Mouse (Mus musculus): ENCODE measurements around the gene Wasf2. TPM values are rescaled to one million over a fixed set of nuclear protein-coding genes. Genes with fewer than 3 reads are reported as not detected.

Gene Wasf2
- total RNA-seq, 2 experiments from 2014 or later = 16.7 to 66.5 TPM

DNA sequence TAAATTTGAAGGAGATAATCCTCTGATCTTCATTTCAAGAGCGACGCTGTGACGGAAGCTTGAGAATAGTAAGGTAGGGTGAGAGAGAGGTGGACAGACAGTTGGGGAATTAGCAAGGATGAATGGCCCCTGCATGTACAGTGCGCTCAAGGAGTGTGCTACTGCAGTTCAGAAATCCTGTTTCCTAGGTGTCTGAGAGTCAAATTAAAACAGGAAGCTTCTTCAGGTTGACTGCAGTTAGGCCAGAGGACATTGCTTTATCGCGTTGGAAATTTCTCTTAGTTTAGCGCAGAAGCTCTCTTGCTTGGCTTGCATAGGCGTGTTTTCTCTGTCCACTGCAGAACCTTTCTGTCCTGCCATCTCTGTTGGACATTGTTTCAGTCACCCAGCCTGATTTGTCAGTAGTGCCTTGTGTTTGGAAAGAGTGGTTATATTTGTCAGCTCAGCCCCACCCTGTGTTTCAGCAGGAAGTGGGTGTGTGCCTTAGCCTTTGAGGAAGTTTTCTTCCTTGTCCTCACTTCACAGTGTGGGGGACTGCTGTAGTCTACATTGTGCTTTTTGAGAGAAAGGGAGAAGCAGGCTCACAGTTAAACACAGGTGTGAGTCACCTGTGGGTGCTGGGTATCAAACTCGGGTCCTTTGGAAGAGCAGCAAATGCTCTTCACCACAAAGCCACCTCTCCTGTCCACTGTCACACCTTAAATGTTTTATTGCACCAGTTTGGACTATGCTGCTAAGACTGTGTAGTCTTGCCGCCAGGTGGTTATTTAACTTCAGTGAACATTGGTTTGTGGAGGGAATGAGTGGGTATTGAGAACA, 39.1 kb downstream of the Wasf2 start:
- peak; percentile 64 for ATAC-seq (replicated peaks; ENCODE audit: low FRiP score, low TSS enrichment, poor library complexity, severe bottlenecking)

DNA sequence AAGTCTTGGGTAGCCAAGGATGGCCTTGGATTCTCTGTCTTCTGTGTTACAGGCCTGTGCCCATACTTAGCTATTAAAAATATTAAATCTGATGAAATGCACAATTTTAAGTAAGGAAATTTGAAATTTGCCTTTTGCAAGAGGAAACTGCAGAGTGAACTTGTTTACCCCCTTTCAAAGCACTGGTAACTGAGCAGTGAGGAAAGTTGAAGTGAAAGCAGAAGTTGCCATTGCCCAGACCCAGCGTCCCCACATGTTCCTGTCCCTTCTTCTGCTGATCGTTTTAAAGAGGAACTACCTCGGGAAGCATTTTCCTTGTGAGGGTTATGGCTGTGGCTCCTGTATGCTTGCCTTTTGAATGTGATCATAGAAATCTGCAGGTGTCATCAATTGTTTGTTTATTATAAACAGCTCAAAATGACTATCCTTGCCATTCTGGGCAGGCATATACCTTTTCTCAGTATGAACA, 39.8 kb downstream of the Wasf2 start:
- no peak for ATAC-seq (replicated peaks; ENCODE audit: low FRiP score, low TSS enrichment, poor library complexity, severe bottlenecking)

DNA sequence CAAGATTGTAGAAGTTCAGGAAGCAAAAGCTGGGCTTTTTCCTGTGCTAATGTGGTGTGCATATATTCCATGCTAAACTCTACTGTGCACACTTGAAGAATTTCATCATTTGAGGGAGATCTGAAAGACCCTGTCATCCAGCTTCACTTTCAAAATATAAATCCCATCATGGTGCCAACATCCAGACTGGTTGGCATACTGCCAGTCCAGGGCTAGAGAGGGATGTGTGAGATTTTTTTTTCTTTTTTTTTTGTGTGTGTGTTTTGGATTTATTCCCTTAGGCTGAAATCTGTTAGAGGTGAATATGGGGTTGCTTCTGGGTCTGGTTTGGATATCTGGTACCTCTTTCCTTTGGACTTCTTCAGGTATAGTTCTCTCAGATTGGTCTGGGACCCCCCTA, 40.3 kb downstream of the Wasf2 start:
- ATAC-seq (replicated peaks; ENCODE audit: low FRiP score, low TSS enrichment, poor library complexity, severe bottlenecking) = no peak

DNA sequence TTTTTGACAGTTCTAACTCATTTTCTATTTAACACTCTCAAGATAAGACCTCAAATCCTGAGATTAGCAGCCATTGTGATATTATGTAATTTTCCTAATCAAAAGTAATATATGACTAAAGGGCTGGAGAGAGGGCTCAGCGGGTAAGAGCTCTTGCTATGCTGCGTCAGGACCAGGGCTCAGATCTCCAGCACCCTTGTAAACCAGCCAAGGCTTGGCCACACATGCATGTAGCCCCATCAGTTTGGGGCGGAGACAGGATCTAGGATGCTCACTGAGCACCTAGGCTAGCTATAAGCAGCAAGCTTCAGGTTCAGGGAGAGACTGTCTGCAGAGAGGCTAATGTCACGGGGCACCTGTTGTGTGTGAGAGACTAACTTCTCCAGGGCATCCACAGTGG, 42.1 kb downstream of the Wasf2 start:
- ATAC-seq (replicated peaks; ENCODE audit: low FRiP score, low TSS enrichment, poor library complexity, severe bottlenecking) = no peak

DNA sequence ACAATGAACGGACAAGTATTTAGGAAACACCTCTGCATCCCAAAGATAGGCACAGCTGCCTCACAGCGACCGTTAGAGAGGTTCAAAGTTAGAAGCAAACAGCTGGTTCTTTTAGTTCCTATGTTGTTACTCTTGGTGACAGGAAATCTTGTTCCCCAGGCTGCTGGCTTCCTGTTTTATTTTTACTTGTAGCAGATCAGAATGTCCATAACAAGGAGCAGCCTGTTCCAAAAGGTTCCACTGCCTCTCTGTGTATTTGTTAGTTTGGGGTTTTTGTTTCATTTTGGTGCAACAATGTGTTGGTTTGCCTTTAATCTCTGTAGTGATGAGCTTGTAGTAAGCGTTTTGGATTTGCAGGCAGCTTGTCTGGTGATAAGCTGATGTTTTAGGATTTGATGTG, 44.1 kb downstream of the Wasf2 start:
- no peak for ATAC-seq (replicated peaks; ENCODE audit: low FRiP score, low TSS enrichment, poor library complexity, severe bottlenecking)

DNA sequence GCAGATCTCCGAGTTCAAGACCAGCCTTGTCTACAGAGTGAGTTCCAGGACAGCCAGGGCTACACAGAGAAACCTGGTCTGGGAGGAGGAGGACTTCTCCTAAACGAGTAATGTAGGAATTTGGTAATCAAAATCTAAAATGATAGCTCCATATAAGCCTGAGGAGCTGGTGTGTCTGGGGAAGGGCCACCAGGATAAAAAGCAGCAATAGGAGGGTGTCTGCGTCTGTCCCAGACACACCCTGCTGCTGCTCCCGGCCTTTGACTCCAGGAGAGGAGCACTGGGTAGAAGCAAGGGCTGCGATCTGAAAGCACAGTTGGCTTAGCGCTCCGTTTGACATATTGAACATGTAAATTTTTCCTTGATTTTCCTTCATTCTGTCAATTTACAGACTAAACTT, 45.0 kb downstream of the Wasf2 start:
- ATAC-seq (replicated peaks; ENCODE audit: low FRiP score, low TSS enrichment, poor library complexity, severe bottlenecking) = no peak

DNA sequence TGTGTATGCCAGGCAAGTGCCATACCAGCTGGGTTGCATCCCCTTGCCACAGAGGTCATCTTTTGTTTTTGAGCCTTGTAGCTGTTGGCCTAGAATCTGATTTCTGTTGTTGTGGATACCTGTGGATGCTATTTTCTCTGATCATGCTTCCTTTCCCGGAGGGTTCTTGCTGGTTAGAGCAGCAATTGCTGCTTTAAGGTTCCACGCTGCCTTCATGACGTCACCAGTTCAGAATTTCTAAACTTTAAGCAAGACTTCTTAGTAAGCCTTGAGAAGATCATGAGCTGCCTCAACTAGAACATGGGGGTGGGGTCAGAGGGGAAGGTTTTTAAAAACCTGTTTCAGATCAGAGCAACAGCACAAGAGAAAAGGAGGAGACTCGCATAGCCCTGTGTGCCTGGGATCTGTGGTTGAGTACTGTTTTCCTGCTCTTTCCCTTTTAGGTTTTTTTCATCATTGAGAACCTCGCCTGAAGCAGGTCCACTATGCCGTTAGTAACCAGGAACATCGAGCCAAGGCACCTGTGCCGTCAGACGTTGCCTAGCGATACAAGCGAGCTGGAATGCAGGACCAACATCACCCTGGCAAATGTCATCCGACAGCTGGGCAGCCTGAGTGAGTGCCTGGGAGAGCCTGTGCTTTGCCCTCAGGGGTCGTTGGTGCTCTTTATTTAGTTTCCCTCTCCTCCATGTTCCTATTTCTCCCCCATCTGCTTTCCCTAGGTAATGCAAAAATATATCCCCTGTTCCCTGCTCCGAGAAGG, 45.9 kb downstream of the Wasf2 start:
- ATAC-seq (replicated peaks; ENCODE audit: low FRiP score, low TSS enrichment, poor library complexity, severe bottlenecking) = no peak

DNA sequence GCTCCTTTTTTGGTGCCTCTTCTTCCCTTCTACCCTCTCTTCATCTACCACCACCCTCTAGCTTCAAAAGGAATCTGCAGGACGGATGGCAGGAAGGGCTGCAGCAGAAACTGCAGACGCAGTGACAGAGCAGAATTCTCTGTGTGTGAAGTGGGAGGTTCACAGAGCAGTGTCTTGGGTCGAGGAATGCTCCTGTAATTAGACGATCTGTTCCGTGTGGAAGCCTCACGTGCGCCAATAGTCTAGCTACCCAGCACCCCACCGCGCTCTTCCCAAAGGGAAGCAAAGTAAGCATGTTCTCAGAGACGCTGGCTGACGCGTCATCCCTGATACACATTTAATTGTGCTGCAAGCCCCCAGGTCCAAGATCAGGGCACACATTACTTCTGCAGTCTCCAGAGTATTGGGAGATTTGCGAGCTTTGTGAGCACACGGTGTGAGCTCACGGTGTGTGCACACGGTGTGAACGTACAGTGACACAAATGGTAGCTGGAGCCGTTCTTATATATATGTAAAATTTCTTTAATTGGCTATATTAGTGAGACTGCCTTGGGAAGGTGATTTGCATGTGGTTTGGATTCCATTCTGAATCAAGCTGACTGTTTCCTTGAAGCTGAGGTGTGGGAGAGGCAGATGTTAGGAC, 46.6 kb downstream of the Wasf2 start:
- no peak for ATAC-seq (replicated peaks; ENCODE audit: low FRiP score, low TSS enrichment, poor library complexity, severe bottlenecking)

DNA sequence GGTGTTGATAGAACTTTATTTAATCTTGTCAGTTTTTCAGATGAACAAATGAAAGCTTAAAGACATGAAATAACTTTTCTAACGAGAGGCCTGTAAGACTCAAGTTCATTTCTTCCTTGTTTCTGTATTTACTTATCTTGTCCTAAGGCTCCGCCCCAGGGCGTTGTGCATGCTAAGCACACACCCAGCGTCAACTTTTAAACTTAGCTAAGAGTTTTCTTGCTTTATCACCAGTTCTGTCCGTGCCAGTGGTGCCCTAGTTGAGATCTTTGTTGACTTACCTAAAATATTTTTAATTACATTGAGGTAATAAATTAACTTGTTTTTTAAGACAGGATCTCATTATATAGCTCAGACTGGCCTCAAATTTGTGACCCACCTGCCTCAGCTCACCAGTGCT, 48.0 kb downstream of the Wasf2 start:
- ATAC-seq (replicated peaks; ENCODE audit: low FRiP score, low TSS enrichment, poor library complexity, severe bottlenecking) = peak; percentile 91

DNA sequence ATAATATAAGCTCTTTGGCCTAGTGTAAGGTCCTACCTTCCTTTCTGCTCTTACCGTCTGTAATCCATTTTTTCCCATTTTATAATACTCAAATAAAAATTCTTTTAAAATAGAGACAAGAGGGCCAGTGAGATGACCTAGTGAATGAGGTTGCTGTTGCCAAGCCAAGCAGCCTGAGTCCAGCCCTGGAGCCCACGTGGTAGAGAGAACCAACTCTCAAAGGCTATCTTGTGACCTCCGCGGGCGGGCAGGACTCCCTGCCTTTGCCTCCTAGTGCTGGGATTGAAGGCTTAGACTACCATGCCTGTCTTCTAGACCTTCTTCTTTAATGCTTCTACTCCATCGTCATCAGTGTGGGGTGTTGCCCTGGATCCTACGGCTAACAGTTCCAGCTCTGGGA, 49.0 kb downstream of the Wasf2 start:
- ATAC-seq (replicated peaks; ENCODE audit: low FRiP score, low TSS enrichment, poor library complexity, severe bottlenecking) = no peak

DNA sequence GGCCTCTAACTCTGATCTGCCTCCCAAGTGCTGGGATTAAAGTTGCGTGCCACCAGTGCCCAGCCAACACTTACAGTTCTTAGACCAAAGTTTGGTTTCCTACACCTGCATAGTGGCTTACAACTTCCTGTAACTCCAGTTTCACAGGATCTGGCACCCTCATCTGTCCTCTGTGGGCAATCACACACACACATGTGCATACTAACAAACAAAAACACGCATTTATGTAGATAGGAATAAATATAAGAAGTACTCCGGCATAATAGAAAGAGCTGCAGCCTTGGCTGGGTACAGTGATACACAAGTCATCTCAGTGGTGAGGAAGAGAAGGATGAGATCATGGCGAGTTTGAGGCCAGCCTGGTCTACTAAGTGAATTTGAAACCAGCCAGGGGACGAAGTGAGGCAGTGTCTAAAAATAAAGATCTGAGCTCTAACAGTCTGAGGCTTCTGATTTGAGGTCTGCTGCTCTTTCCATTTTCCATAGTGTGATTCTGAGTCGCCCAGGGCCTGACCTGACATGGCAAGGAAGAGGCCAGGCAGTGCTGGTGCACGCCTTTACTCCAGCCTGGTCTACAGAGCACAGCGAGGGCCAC, 52.2 kb downstream of the Wasf2 start:
- ATAC-seq (replicated peaks; ENCODE audit: low FRiP score, low TSS enrichment, poor library complexity, severe bottlenecking) = no peak

DNA sequence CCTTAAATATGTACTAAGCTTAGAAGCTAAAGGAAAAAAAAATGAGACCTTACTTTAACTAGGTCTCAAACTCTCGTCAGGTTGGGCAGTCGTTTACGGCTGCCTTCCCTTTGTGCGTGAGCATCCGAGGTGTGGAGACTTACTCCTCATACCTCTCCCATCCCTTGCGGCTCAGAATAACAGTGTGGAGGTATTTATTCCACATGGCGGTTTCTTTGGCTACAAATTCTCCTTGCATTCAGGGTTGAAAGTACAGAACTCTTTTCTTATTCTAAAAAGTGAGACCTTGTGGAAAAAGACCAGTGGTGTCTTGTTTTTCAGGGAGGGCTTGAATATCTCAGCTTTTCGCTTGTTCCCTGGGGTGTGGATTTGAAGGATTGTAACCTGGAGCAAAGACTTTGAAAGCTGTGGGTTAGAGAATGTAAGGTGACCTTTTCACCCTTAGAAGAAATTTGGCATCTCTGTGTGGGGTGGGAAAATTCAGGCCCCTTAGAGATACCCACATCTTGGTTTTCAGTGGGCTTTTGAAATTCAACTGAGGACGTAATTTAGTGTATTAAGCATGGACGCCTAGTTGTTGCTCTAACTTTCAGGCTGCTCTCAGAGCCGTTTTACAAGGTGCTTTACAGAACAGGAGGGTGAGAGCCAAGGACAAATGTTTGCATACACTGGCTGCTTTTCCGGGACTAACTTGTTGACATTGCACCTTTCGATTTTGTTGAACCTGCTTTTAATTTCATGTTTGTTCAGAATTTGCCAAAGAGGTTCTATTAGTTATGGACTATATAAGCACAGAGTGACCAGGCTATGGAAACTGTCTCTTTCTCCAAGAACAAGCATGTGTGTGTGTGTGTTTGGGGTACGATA, 54.0 kb downstream of the Wasf2 start:
- no peak for ATAC-seq (replicated peaks; ENCODE audit: low FRiP score, low TSS enrichment, poor library complexity, severe bottlenecking)

DNA sequence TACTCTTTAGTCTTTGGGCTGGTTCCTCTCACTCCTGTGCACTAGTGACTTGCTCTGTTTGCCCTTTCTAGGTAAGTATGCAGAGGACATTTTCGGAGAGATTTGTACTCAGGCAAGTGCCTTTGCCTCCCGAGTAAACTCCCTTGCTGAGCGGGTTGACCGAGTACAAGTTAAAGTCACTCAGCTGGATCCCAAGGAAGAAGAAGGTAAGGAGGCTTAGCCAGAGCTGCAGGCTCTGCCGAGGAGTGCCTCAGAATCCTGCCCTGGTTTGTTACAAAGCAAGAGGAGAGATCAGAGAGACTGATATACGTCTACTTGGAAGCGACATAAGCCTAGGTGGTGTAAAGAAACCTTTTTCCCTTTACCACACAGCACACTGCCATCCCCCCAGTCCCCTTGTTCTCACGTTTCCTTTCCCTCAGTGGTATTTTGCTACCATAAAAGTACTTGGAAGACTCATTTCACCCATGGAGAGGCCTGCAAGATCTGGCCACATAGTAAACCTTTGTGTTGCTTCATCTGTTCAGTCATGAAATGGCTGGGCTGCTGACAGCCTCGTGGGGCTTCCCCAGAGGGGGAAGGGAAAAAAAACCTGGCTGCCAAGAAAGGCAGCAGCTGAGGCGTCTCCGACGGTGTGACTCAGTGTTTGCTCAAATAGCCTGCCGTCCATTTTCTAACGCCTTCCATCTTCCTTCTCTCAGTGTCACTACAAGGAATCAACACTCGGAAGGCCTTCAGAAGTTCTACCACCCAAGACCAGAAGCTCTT, 54.8 kb downstream of the Wasf2 start:
- ATAC-seq (replicated peaks; ENCODE audit: low FRiP score, low TSS enrichment, poor library complexity, severe bottlenecking) = no peak

DNA sequence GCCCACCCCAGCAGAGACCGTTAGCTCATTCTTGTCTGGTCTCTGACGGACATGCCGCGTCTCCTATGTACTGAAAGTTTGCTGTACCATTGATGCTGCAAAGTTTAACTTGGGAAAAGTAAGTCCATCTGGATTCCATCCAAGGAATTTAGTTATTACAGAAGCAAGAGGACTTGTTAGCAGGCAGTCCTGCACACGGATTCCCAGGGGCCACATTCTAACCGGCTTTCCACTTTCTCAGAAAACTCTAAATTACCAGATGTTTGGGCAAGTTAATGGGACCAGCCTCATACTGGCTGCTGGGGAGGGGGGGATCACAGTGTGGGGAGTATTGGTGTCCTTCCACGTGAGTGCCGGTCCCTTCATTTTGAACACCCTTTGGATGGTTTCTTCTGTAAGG, 55.6 kb downstream of the Wasf2 start:
- ATAC-seq (replicated peaks; ENCODE audit: low FRiP score, low TSS enrichment, poor library complexity, severe bottlenecking) = no peak

DNA sequence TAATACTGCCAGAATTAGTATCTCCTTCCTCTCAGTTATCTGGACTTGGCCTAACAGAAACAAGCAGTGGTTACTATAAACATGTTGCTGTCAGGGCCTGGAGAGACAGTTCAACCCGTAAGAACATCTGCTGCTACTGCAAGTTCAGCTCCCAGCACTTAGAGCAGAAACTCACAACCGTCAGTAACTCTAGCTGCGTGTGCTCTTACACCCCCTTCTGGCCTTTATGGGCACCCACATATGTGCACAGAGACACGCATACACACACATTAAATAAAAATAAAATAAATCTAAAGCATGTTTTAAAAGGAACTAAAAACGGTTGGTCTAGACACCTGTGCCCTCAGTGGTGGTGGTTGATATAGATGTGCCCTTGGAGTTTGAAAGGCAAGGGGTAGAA, 56.6 kb downstream of the Wasf2 start:
- ATAC-seq (replicated peaks; ENCODE audit: low FRiP score, low TSS enrichment, poor library complexity, severe bottlenecking) = no peak

DNA sequence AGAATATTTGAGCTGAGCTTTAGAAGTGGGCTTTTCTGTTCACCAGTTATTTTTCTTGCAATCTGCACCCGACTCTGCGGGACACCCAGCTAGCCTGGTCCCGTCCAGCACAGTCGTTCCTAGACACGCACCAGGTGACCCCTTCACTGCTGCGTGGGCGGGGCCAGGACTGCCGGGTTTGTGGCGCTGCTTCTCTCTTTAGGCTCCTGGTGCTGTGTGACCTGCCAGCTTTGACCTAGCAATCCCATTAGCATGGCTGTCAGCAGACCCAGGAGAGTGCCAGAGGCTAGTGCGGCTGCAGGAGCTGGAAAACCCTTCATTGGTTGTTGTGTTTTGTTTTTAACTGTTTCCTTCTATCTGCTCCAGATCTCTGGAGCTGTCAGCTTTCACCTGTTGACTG, 59.1 kb downstream of the Wasf2 start:
- no peak for ATAC-seq (replicated peaks; ENCODE audit: low FRiP score, low TSS enrichment, poor library complexity, severe bottlenecking)

DNA sequence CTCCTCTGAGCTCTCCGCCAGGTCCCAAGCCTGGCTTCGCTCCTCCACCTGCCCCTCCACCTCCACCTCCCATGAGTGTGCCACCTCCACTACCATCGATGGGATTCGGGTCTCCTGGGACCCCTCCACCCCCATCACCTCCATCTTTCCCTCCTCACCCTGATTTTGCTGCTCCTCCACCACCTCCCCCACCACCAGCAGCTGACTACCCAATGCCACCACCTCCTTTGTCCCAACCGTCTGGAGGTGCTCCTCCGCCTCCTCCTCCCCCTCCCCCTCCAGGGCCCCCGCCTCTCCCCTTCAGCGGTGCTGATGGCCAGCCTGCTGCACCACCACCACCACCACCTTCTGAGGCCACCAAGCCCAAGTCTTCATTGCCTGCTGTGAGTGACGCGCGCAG, 64.2 kb downstream of the Wasf2 start:
- no peak for ATAC-seq (replicated peaks; ENCODE audit: low FRiP score, low TSS enrichment, poor library complexity, severe bottlenecking)

DNA sequence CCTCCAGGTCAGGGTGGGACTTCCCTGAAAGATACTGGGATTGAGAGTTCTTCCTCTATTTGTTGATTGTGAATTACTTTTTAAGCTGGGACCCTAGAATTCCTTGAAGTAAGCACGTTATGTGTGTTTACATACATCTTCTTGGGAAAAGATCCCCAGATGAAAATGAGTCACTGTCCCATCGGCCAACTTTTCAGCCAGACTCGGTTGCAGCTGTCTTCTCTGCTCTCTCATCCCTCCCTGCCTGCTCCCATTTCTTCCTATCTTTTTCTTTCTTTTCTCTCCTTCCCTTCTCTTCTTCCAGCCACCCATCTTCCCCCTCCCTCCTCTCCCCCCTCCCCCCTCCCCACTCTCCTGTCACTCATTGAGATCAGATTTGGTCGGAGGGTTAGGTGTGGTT, 64.7 kb downstream of the Wasf2 start:
- ATAC-seq (replicated peaks; ENCODE audit: low FRiP score, low TSS enrichment, poor library complexity, severe bottlenecking) = no peak

Measured in megakaryocyte-erythroid progenitor cell, adult 5-6 weeks (primary cell).